Mouse (Mus musculus): Measurements from ENCODE around the gene Arhgef2.

DNA sequence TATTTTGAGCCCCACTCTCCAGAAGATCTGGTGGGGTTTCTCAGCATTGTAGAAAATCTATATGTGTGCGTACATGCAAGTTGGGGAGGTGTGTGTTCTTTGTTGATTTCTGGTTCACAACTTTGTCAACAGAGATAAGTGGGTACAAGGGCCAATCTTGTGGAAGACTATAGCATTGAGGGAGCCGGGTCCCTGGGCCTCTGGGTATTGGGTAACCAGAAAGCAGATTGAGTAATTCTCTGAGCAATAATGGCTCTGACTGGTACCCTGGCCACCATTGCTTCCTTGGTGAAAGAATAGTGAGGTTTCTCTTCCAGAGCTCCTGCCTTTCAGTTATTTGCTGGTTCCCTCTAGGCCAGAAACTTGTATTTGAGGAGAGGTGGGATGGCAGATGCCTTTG lies 36.7 kb upstream of the Arhgef2 start:
- TF ChIP-seq CTCF (IDR thresholded peaks at IDR 0.05; ENCODE audit: low read depth) (no peak), EP300 (IDR thresholded peaks at IDR 0.05; ENCODE audit: low read depth) (no peak)
